Mouse (Mus musculus) cerebellum, postnatal 14 days (tissue): ENCODE results near the gene Unc13a.

ENCODE experiments used
- DNase-seq, 2 experiments: peaks; one replicate each; pipeline ENCODE4 v3.0.0; 2021; ENCODE audit warnings: mixed read lengths in 2 of 2

The Unc13a gene

GRCm38 (mm10) chr8:71665331-71666130 lies 6.0 kb downstream of the Unc13a start:
- DNase-seq: peak in 1 of 2 experiments; percentile 70

- DNase-seq: peak; percentile 95 to 97
Measured at GRCm38 (mm10) chr8:71660325-71661120, 11.0 kb downstream of the Unc13a start.

GRCm38 (mm10) chr8:71659751-71660150 lies 11.8 kb downstream of the Unc13a start:
- DNase-seq: peak; percentile 85 to 87

GRCm38 (mm10) chr8:71658515-71659049 lies 13.0 kb downstream of the Unc13a start:
- peak in 1 of 2 experiments; percentile 44 for DNase-seq

- peak; percentile 56 to 64 for DNase-seq
Measured at GRCm38 (mm10) chr8:71657816-71658215, 13.7 kb downstream of the Unc13a start.

GRCm38 (mm10) chr8:71654600-71654999 lies 17.0 kb downstream of the Unc13a start:
- DNase-seq: no peak

- DNase-seq: no peak
Measured at GRCm38 (mm10) chr8:71645510-71645909, 26.0 kb downstream of the Unc13a start.

GRCm38 (mm10) chr8:71639318-71639717 lies 32.2 kb downstream of the Unc13a start:
- DNase-seq: no peak

- peak in 1 of 2 experiments; percentile 41 for DNase-seq
Measured at GRCm38 (mm10) chr8:71638321-71638720, 33.2 kb downstream of the Unc13a start.

GRCm38 (mm10) chr8:71637149-71638095 lies 34.1 kb downstream of the Unc13a start:
- no peak for DNase-seq

GRCm38 (mm10) chr8:71633981-71634667 lies 37.4 kb downstream of the Unc13a start:
- peak; percentile 50 to 65 for DNase-seq

GRCm38 (mm10) chr8:71633164-71633563 lies 38.4 kb downstream of the Unc13a start:
- DNase-seq: peak; percentile 44 to 65

GRCm38 (mm10) chr8:71631897-71632296 lies 39.7 kb downstream of the Unc13a start:
- no peak for DNase-seq

GRCm38 (mm10) chr8:71630761-71631160 lies 40.8 kb downstream of the Unc13a start:
- no peak for DNase-seq

- DNase-seq: peak; percentile 52 to 59
Measured at GRCm38 (mm10) chr8:71629781-71630212, 41.8 kb downstream of the Unc13a start.

- peak; percentile 93 to 94 for DNase-seq
Measured at GRCm38 (mm10) chr8:71629096-71629697, 42.4 kb downstream of the Unc13a start.

GRCm38 (mm10) chr8:71628396-71629095 lies 43.0 kb downstream of the Unc13a start:
- DNase-seq: peak in 1 of 2 experiments; percentile 49

- DNase-seq: peak in 1 of 2 experiments; percentile 27
Measured at GRCm38 (mm10) chr8:71627265-71628099, 44.1 kb downstream of the Unc13a start.

- DNase-seq: peak in 1 of 2 experiments; percentile 17
Measured at GRCm38 (mm10) chr8:71626753-71627152, 44.8 kb downstream of the Unc13a start.
